ENCODE assay signal across 12 mouse cellular contexts in the genomic region with DNA sequence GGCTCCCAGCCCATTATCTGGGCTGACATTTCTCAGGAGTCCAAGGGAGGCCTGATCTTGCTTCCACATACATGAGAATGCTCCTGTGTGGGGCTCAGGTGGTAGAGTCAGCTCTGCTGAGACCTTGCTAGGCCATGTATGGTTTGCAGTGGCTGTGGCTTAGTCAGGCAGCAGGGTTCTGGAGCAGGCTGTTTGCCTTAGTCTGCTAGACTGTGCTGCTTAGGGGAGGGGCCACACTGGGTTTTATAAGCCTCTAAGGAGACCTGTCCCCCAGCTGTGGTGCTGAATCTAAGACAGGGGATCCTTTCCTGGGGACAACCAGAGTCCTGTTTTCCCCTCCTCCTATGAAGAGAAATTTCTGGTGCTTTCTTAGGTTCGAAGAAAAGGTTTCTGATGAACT.
DNase-seq lines count a peak whose midpoint lies in the region; TF ChIP-seq lines count a peak whose summit lies in the region.
"Had no signal": no experiment of that assay in that cellular context is flagged by ENCODE, and none has a peak within 500 bp of the region (broad histone marks: within the 10 kb centered on the region; RNA-seq: fewer than 3 reads in every experiment).

No protein-coding gene starts in this region.

- peak; percentile 70 to 72 for DNase-seq in kidney, postnatal 4 days
- DNase-seq in kidney, adult 18-20 months = no peak
- DNase-seq in 3T3-L1 (ENCODE audit: low read depth, low spot score) (peak; percentile 15), 416B (ENCODE audit: low read depth) (peak; percentile 19)
- peak; percentile 58 for DNase-seq in forelimb bud, embryonic 11.5 days (ENCODE audit: low read depth, low spot score)
- DNase-seq in right cerebral cortex, postnatal 10 days (ENCODE audit: low spot score in 2 of 2) = no peak
- no peak for DNase-seq in left cerebral cortex, adult 2 months (ENCODE audit: extremely low spot score in 1 of 2, low spot score in 2 of 2)
- DNase-seq: cerebellum, adult 18-20 months; right cerebral cortex, postnatal 25 days had no signal

- intact Hi-C loops in left cerebral cortex, adult 2 months (cut with DNase I) = no loop called here

- TF ChIP-seq CTCF in left cerebral cortex, adult 2 months (IDR thresholded peaks at IDR 0.05) = no peak

- H3K27ac ChIP-seq in left cerebral cortex, adult 2 months = no peak overlapping the region
- H3K27ac ChIP-seq: forebrain, embryonic 13.5 days; heart, embryonic 13.5 days had no signal

- H3K4me3 ChIP-seq in left cerebral cortex, adult 2 months = no peak overlapping the region
- H3K4me3 ChIP-seq: forebrain, embryonic 13.5 days; heart, embryonic 13.5 days; megakaryocyte, embryonic 14.5 days had no signal

Comparison
In these comparisons a context has a peak if more than half of its experiments do, and no peak if none do; other contexts are left out.
1. DNase-seq: peak in kidney, postnatal 4 days (2 of 2), 3T3-L1 (single experiment), 416B (single experiment) and forelimb bud, embryonic 11.5 days (single experiment); none in kidney, adult 18-20 months (single experiment), right cerebral cortex, postnatal 10 days (0 of 2) and left cerebral cortex, adult 2 months (0 of 2).